Mouse (Mus musculus): ENCODE data around the gene Eif4ebp2. TPM values are rescaled to one million over a fixed set of nuclear protein-coding genes. Genes with fewer than 3 reads are reported as not detected.

The Eif4ebp2 gene
- polyA plus RNA-seq, 1 experiment from 2014 or later: 52.0 TPM

GRCm38 (mm10) chr10:61426251-61426757 is 26.2 kb downstream of the Eif4ebp2 start:
- Histone ChIP-seq H3K27ac (no peak overlapping the region), H3K9ac (no peak overlapping the region), H3K27me3 (replicated peaks) (no peaks in the 10 kb centered on the region), H3K9me3 (no peaks in the 10 kb centered on the region), H3K4me1 (peaks cover 15% of the 10 kb centered on the region; the same call in 1 of the 2 replicates), H3K36me3 (peaks cover 24% of the 10 kb centered on the region), H3K4me2 (replicated peaks) (no peak overlapping the region), H3K4me3 (no peak overlapping the region)
- no peak for ATAC-seq (ENCODE audit: low FRiP score, low read depth)
- 62% methylated on average over 2 of the region's 2 CpGs for WGBS

GRCm38 (mm10) chr10:61425047-61425446 is 27.4 kb downstream of the Eif4ebp2 start:
- Histone ChIP-seq H3K9me3 (no peaks in the 10 kb centered on the region), H3K9ac (no peak overlapping the region), H3K27ac (no peak overlapping the region), H3K36me3 (peaks cover 12% of the 10 kb centered on the region), H3K4me3 (no peak overlapping the region), H3K4me1 (peaks cover 15% of the 10 kb centered on the region; the same call in 1 of the 2 replicates), H3K27me3 (replicated peaks) (peaks cover 11% of the 10 kb centered on the region), H3K4me2 (replicated peaks) (no peak overlapping the region)
- WGBS: 76% methylated on average over 2 of the region's 2 CpGs
- ATAC-seq (ENCODE audit: low FRiP score, low read depth): no peak

GRCm38 (mm10) chr10:61424500-61424899 is 28.0 kb downstream of the Eif4ebp2 start:
- H3K9ac ChIP-seq: no peak overlapping the region
- 40% methylated on average over 7 of the region's 7 CpGs for WGBS

GRCm38 (mm10) chr10:61423289-61423688 is 29.2 kb downstream of the Eif4ebp2 start:
- Histone ChIP-seq H3K36me3 (no peaks in the 10 kb centered on the region), H3K27me3 (replicated peaks) (peaks cover 28% of the 10 kb centered on the region), H3K27ac (no peak overlapping the region), H3K9ac (no peak overlapping the region), H3K4me2 (replicated peaks) (no peak overlapping the region), H3K4me1 (peaks cover 11% of the 10 kb centered on the region), H3K4me3 (no peak overlapping the region), H3K9me3 (no peaks in the 10 kb centered on the region)
- ATAC-seq (ENCODE audit: low FRiP score, low read depth): no peak
- WGBS: 64% methylated on average over 10 of the region's 10 CpGs

More at GRCm38 (mm10) chr10:61424500-61424899, 28.0 kb downstream of the Eif4ebp2 start:
- no peaks in the 10 kb centered on the region for H3K9me3 ChIP-seq
- ATAC-seq (ENCODE audit: low FRiP score, low read depth): no peak
- peaks cover 15% of the 10 kb centered on the region; the same call in 1 of the 2 replicates for H3K4me1 ChIP-seq
- H3K27me3 ChIP-seq (replicated peaks): peaks cover 16% of the 10 kb centered on the region
- H3K27ac ChIP-seq: no peak overlapping the region
- H3K4me3 ChIP-seq: no peak overlapping the region
- no peak overlapping the region for H3K4me2 ChIP-seq (replicated peaks)
- H3K36me3 ChIP-seq: peaks cover 7% of the 10 kb centered on the region; the same call in 1 of the 2 replicates

GRCm38 (mm10) chr10:61422861-61423260 is 29.6 kb downstream of the Eif4ebp2 start:
- 93% methylated on average over 12 of the region's 12 CpGs for WGBS
- Histone ChIP-seq H3K27ac (no peak overlapping the region), H3K9me3 (no peaks in the 10 kb centered on the region), H3K36me3 (no peaks in the 10 kb centered on the region), H3K9ac (no peak overlapping the region), H3K4me1 (peaks cover 15% of the 10 kb centered on the region), H3K4me3 (no peak overlapping the region), H3K4me2 (replicated peaks) (no peak overlapping the region), H3K27me3 (replicated peaks) (peaks cover 32% of the 10 kb centered on the region)
- no peak for ATAC-seq (ENCODE audit: low FRiP score, low read depth)

- H3K9me3 ChIP-seq: no peaks in the 10 kb centered on the region
- H3K36me3 ChIP-seq: no peaks in the 10 kb centered on the region
- no peak overlapping the region for H3K27ac ChIP-seq
- peaks cover 17% of the 10 kb centered on the region for H3K4me1 ChIP-seq
- no peak overlapping the region for H3K4me2 ChIP-seq (replicated peaks)
- WGBS: 64% methylated on average over 4 of the region's 4 CpGs
- peaks cover 60% of the 10 kb centered on the region for H3K27me3 ChIP-seq (replicated peaks)
- H3K4me3 ChIP-seq: no peak overlapping the region
- no peak for ATAC-seq (ENCODE audit: low FRiP score, low read depth)
- no peak overlapping the region for H3K9ac ChIP-seq
Observed at GRCm38 (mm10) chr10:61420011-61420410, 32.5 kb downstream of the Eif4ebp2 start.

GRCm38 (mm10) chr10:61419146-61419545 is 33.3 kb downstream of the Eif4ebp2 start:
- no peak for ATAC-seq (ENCODE audit: low FRiP score, low read depth)
- Histone ChIP-seq H3K4me2 (replicated peaks) (no peak overlapping the region), H3K4me3 (no peak overlapping the region), H3K9me3 (no peaks in the 10 kb centered on the region), H3K27ac (no peak overlapping the region), H3K9ac (no peak overlapping the region), H3K36me3 (no peaks in the 10 kb centered on the region), H3K4me1 (peaks cover 11% of the 10 kb centered on the region), H3K27me3 (replicated peaks) (peaks cover 65% of the 10 kb centered on the region)
- 2% methylated on average over 24 of the region's 24 CpGs for WGBS

GRCm38 (mm10) chr10:61418131-61418900 is 34.1 kb downstream of the Eif4ebp2 start:
- WGBS: 1% methylated on average over 50 of the region's 50 CpGs
- no peak overlapping the region for H3K27ac ChIP-seq
- H3K4me1 ChIP-seq: peaks cover 10% of the 10 kb centered on the region
- H3K4me3 ChIP-seq: peak overlapping the region; percentile 36
- no peaks in the 10 kb centered on the region for H3K36me3 ChIP-seq
- ATAC-seq (ENCODE audit: low FRiP score, low read depth): 0 out of 2 replicates have a peak, but pooled peaks have one; percentile 35
- H3K9ac ChIP-seq: 0 out of 2 replicates have a peak overlapping the region, but pooled peaks have one; percentile 43
- peaks cover 65% of the 10 kb centered on the region for H3K27me3 ChIP-seq (replicated peaks)
- H3K9me3 ChIP-seq: no peaks in the 10 kb centered on the region
- H3K4me2 ChIP-seq (replicated peaks): peak overlapping the region; percentile 68

GRCm38 (mm10) chr10:61417672-61418071 is 34.8 kb downstream of the Eif4ebp2 start, which contains the start of gene Nodal:
TSS of gene Nodal (plus strand) at chr10:61417972.
- ATAC-seq (ENCODE audit: low FRiP score, low read depth): no peak
- no peak within 1 kb of the TSS for H3K27ac ChIP-seq
- H3K4me2 ChIP-seq (replicated peaks): peak within 1 kb of the TSS; percentile 68
- H3K4me3 ChIP-seq: peak within 1 kb of the TSS; percentile 36
- no peaks in the 10 kb centered on the region for H3K36me3 ChIP-seq
- peaks cover 10% of the 10 kb centered on the region for H3K4me1 ChIP-seq
- H3K27me3 ChIP-seq (replicated peaks): peaks cover 65% of the 10 kb centered on the region
- 21% methylated on average over 10 of the region's 10 CpGs for WGBS
- H3K9ac ChIP-seq: 0 out of 2 replicates have a peak within 1 kb of the TSS, but pooled peaks have one; percentile 43
- H3K9me3 ChIP-seq: no peaks in the 10 kb centered on the region

- H3K27me3 ChIP-seq (replicated peaks): peaks cover 65% of the 10 kb centered on the region
- no peak for ATAC-seq (ENCODE audit: low FRiP score, low read depth)
- H3K4me2 ChIP-seq (replicated peaks): no peak overlapping the region
- H3K27ac ChIP-seq: no peak overlapping the region
- H3K9me3 ChIP-seq: no peaks in the 10 kb centered on the region
- H3K4me1 ChIP-seq: peaks cover 10% of the 10 kb centered on the region
- 32% methylated on average over 2 of the region's 2 CpGs for WGBS
- no peak overlapping the region for H3K9ac ChIP-seq
- H3K36me3 ChIP-seq: no peaks in the 10 kb centered on the region
- no peak overlapping the region for H3K4me3 ChIP-seq
Observed at GRCm38 (mm10) chr10:61417046-61417445, 35.4 kb downstream of the Eif4ebp2 start.

- Histone ChIP-seq H3K36me3 (no peaks in the 10 kb centered on the region), H3K27ac (no peak overlapping the region), H3K9ac (no peak overlapping the region), H3K27me3 (replicated peaks) (peaks cover 65% of the 10 kb centered on the region), H3K4me3 (no peak overlapping the region), H3K4me1 (peaks cover 10% of the 10 kb centered on the region), H3K4me2 (replicated peaks) (no peak overlapping the region), H3K9me3 (no peaks in the 10 kb centered on the region)
- 17% methylated on average over 7 of the region's 7 CpGs for WGBS
- no peak for ATAC-seq (ENCODE audit: low FRiP score, low read depth)
Observed at GRCm38 (mm10) chr10:61416561-61416960, 35.9 kb downstream of the Eif4ebp2 start.

- Histone ChIP-seq H3K4me1 (peaks cover 10% of the 10 kb centered on the region), H3K27me3 (replicated peaks) (peaks cover 63% of the 10 kb centered on the region), H3K9ac (no peak overlapping the region), H3K4me2 (replicated peaks) (no peak overlapping the region), H3K36me3 (no peaks in the 10 kb centered on the region), H3K9me3 (no peaks in the 10 kb centered on the region), H3K4me3 (no peak overlapping the region), H3K27ac (no peak overlapping the region)
- WGBS: 9% methylated on average over 8 of the region's 8 CpGs
- no peak for ATAC-seq (ENCODE audit: low FRiP score, low read depth)
Observed at GRCm38 (mm10) chr10:61415890-61416289, 36.6 kb downstream of the Eif4ebp2 start.

Data from neural tube, embryonic 12.5 days (tissue).